Mouse (Mus musculus) lung, adult 2 months (tissue): ENCODE results near the gene Trim11.

Experiments
- CTCF ChIP-seq: fragments of 200-500 bp; IDR thresholded peaks from 2 replicates; pipeline ENCODE4 v1.5.1; 2011; ENCODE audit warnings: mild to moderate bottlenecking, low read length, control low read depth; ENCODE audit not compliant: insufficient read depth
- POLR2A ChIP-seq: fragments of 200-500 bp; IDR thresholded peaks from 2 replicates; pipeline ENCODE4 v1.6.1; 2011; ENCODE audit warnings: low read depth, mild to moderate bottlenecking, control low read depth, low read length, borderline replicate concordance; ENCODE audit errors: extremely low read depth

DNA sequence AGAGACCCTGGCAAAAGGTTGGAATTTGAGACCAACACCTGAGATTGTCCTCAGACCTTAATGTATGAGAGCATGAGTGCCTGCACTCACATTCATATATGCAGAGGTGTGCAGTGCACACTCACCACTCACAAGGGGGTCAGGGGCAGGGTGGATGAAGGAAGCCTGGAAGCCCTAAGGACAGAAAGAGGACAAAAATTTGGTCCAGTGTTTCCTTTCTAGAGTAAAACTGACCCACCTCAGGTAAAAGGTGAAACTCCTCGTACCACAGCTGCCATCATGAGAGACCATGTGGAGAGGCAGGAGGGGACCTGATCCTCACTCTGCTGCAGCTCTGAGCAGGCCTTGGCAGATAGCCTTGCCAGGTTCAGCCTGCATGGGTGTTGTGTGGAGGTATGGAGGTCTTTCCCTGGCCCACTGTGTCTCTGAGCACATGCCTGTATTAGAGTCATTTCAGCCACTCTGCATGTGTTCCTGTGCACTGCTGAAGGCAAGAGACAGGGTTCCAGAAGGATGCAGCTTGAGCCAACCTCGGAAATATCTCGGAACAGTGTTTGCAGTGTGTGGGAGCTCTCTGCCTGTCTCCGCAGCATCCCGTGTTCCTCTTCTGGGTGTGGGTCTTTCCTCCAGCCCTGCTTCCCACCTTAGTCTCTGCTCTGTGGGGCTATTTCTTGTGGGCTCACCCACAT, 20.5 kb upstream of the Trim11 start:
- TF ChIP-seq CTCF (no peak), POLR2A (no peak; the same call in 1 of the 2 replicates)
